Mouse (Mus musculus): Measurements from ENCODE around the gene Galnt15.

DNA sequence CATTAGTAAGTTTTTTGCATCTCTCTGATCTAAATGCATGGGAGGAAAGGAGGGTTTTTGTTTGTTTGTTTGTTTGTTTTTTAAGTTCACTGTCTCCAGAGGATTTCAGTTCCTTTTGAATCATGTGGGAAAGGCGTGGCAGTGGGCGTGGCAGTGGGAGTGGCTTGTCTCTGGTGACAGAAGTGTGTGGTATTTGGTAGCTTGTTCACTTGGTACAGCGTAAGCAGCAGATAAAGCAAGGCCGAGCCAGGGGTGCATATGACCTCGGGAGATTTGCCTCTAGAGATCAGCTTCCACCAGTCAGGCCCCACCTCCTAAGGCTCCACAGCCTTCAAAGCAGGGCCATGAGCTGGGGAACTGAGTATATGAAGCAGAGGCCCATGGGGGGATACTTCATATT is 25.1 kb downstream of the Galnt15 start:
- no peak for TF ChIP-seq CTCF (IDR thresholded peaks at IDR 0.05; ENCODE audit: insufficient read depth, low read depth, low read length)
- TF ChIP-seq POLR2A (IDR thresholded peaks at IDR 0.05; ENCODE audit: insufficient read depth, low read depth, low read length): no peak

Data from olfactory bulb, adult 2 months (tissue).